Comparison of ENCODE assay signal across 11 mouse cellular contexts in the genomic region with DNA sequence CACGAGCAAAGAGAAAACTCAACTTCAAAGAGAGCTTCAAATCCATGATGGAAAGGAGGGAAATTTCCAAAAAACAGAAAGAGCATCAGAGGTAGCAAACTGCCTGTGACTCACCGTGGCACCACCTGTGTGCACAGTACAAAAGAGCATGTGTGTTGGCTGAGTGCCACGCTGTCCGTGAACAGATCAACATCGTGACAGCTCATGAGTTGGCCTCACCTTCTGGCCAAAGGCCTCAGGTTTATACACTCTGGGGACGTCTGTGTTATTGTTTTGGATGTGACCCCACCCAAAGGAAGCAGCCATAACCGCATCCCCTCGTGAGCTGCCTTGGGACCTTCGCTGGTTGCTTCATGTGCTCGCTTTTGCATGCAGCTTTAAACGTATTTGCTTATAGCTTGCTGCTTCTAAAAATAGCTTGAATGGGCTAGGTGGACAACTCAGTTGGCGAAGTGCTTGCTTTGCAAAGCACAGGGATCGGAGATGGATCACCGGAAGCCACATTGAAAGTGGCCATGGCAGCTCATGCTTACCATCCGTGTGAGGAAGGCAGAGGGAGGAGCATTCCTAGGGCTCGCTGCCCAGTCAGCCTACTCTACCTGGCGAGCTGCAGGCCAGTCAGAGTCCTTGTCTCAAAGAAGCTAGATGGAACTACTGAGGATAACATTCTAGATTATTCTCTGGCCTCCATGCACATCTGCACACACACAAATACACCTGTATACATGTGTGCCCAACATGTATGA.
A peak's percentile ranks its signal among the peaks of the same experiment; 100 is the strongest.
DNase-seq lines count a peak whose midpoint lies in the region; ATAC-seq lines count a peak whose summit lies in the region.
"Had no signal": no experiment of that assay in that cellular context is flagged by ENCODE, and none has a peak within 500 bp of the region (broad histone marks: within the 10 kb centered on the region; RNA-seq: fewer than 3 reads in every experiment).

No protein-coding gene starts in this region.

- no peak overlapping the region for H3K4me2 ChIP-seq in liver, embryonic 16.5 days (ENCODE audit: low read depth, low read length)
- no peak overlapping the region for H3K4me2 ChIP-seq in liver, embryonic 12.5 days

- 62% methylated on average over 17 of the region's 17 CpGs for WGBS in liver, embryonic 16.5 days (ENCODE audit: insufficient replicate concordance)
- 71% methylated on average over 17 of the region's 17 CpGs for WGBS in liver, embryonic 12.5 days (ENCODE audit: insufficient replicate concordance)

- no peak overlapping the region for H3K27ac ChIP-seq in liver, embryonic 16.5 days (ENCODE audit: low read length)
- H3K27ac ChIP-seq in liver, embryonic 12.5 days = no peak overlapping the region

- no peak overlapping the region for H3K9ac ChIP-seq in liver, embryonic 16.5 days (ENCODE audit: low read depth, low read length)
- no peak overlapping the region for H3K9ac ChIP-seq in liver, embryonic 12.5 days

- 0 out of 2 replicates have a peak, but pooled peaks have one; percentile 21 for ATAC-seq in liver, embryonic 16.5 days (ENCODE audit: low read depth)
- no peak for ATAC-seq in liver, embryonic 12.5 days
- ATAC-seq: Patski had no signal

- no peaks in the 10 kb centered on the region for H3K27me3 ChIP-seq in liver, embryonic 16.5 days (ENCODE audit: control insufficient read depth, insufficient read depth, low read depth, low read length)
- H3K27me3 ChIP-seq in liver, embryonic 12.5 days (replicated peaks) = no peaks in the 10 kb centered on the region
- H3K27me3 ChIP-seq: Patski had no signal

- no peak overlapping the region for H3K4me3 ChIP-seq in liver, embryonic 16.5 days (ENCODE audit: low read depth, low read length)
- no peak overlapping the region for H3K4me3 ChIP-seq in liver, embryonic 12.5 days

- H3K36me3 ChIP-seq in liver, embryonic 16.5 days (ENCODE audit: control insufficient read depth, insufficient read depth) = no peaks in the 10 kb centered on the region
- no peaks in the 10 kb centered on the region for H3K36me3 ChIP-seq in liver, embryonic 12.5 days

- DNase-seq in cerebellum, adult 8-10 months = peak; percentile 42
- peak; percentile 69 for DNase-seq in cerebellum, postnatal 36 days
- DNase-seq in lung, postnatal 36 days = peak; percentile 35
- DNase-seq in right cerebral cortex, postnatal 14 days = no peak
- DNase-seq in testis, postnatal 14 days (ENCODE audit: low spot score) = no peak
- DNase-seq: heart, postnatal 10 days; right cerebral cortex, postnatal 25 days; thymus, postnatal 36 days had no signal

- no peaks in the 10 kb centered on the region for H3K9me3 ChIP-seq in liver, embryonic 16.5 days (replicated peaks; ENCODE audit: control insufficient read depth, low read length)
- H3K9me3 ChIP-seq in liver, embryonic 12.5 days (replicated peaks) = no peaks in the 10 kb centered on the region

- no peaks in the 10 kb centered on the region for H3K4me1 ChIP-seq in liver, embryonic 16.5 days (ENCODE audit: control insufficient read depth, low read depth, low read length)
- no peaks in the 10 kb centered on the region for H3K4me1 ChIP-seq in liver, embryonic 12.5 days

Comparison
In these comparisons a context has a peak if more than half of its experiments do, and no peak if none do; other contexts are left out.
1. DNase-seq: peak in cerebellum, adult 8-10 months (single experiment), cerebellum, postnatal 36 days (2 of 2) and lung, postnatal 36 days (single experiment); none in right cerebral cortex, postnatal 14 days (single experiment) and testis, postnatal 14 days (single experiment).